Mouse (Mus musculus) heart, adult 11 months (tissue): ENCODE results near the gene Thegl.

Experiments used
- DNase-seq: peaks from one replicate; pipeline ENCODE4 v3.0.0; 2022

Gene Thegl

DNA sequence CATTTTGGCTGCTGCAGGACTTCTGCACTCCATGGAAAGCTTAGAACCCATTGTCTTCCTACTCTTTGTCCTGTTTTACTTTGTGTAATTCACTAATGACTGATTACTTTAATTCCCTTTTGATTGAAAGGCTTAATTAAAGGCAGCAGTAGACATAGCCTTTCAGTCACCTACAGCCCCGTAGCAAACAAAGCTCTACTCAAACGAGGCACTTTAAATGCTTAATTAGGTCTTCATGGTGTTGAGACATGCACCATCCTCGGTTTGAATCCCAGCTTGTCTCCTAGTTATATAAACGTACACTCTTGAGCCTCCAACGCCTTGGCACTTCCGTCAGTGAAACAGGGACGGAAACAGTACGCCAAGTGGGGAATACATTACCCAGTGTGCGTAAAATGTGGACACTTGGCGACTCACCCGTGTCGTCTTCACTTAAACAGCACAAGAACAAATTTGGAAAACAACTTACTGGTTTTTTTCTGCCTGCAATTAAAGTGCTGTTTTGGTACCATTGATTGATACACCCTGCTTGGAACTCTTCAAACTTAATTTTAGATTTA lies 41.1 kb downstream of the Thegl start:
- DNase-seq, result peak; percentile 33

DNA sequence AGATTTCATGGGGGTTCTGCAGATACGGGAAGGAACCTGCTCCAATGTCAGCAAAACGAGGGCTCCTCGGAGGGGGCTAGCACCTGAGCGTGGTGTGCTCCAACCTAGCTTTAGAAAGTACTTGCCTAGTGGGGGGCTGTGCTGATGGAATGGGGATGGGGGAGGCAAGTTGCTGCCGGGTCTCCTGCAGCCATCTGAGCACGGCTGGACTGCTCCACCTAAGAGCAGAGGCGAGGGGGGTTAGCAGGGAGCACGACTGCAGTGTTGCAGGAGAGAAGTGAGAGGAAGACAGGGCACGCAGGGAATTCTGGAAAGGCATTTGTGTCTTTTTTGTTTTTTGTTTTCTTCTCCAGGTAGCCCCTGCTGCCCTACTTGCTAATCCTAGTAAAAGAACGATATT lies 44.5 kb downstream of the Thegl start:
- peak; percentile 79 for DNase-seq

DNA sequence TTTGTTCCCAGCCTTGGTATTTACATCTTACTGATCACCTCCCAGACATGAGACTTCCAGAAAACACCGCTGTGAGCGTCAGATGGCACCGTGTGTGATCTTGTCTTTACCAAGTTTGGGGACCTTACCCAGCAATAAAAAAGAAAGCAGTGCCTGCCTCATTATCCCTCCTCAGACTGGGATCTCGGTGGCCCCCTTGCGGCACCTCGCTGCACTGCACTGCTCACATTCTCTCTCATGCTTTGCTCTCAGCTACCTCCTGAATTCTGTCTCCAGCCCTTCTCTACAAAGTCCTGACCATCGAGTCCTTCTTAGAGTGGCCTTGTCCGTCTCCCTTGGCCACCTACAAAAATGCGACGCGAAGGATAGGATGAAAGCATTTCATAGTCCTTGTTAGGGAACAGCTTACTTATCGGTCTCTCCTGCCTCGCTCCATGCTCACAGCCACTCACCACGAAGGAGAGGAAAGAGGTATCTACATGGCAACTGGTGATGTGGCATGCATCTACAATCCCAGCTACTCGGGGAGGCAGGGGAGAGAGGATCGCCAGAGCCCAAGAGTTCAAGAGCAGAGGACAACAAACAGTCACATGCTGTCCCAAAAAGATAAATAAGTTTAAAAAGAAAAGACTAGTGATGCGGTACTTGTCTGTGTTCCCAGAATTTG lies 45.7 kb downstream of the Thegl start:
- peak; percentile 88 for DNase-seq

DNA sequence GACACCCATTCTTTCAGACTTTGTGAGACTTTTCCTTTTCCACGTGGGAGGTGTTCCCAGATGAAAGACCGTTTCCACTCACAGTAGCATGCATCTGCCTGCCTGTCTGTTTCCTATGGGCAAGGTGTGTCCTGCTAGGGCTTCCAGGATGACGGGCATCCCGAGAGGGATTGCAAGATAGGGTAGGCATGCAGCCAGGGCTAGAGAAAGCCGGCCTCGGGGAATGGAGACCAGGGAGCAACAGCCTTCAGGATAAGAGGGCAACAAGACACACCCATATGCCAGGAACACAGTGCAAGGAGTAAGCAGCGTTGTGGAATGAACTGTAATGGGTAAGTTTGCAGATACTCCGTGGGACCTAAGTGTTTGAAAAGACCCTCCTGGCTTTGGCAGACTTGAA lies 51.5 kb downstream of the Thegl start:
- DNase-seq, result no peak

DNA sequence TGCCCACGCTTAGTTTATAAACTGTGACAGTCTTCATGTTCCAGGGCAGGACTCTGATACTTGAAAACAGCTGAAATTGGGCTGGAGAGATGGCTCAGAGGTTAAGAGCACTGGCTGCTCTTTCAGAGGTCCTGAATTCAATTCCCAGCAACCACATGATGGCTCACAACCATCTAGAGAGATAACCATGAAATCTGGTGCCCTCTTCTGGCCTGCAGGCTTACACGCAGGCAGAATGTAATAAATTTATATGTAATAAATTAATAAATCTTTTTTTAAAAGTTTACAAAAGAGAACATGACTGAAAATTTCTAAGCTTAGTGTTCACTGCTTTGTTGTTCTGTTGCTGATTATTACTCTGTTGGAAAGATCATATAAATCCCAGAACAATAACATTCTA lies 55.2 kb downstream of the Thegl start:
- no peak for DNase-seq

DNA sequence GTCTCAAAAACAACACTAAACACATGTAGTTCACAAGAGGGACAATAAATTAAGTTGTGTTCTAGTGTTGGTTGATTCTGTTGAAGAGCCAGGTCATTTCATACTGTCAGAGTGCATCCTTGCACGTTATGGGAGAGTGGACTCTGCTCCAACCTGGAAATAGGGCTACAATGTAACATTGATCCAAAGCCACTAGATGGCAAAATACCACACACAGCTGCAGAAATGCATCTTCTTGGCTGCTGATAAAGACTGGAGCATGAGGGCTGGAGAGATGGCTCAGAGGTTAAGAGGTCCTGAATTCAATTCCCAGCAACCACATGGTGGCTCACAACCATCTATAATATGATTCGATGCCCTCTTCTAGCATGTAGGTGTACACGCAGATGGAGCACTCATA lies 55.8 kb downstream of the Thegl start:
- no peak for DNase-seq

DNA sequence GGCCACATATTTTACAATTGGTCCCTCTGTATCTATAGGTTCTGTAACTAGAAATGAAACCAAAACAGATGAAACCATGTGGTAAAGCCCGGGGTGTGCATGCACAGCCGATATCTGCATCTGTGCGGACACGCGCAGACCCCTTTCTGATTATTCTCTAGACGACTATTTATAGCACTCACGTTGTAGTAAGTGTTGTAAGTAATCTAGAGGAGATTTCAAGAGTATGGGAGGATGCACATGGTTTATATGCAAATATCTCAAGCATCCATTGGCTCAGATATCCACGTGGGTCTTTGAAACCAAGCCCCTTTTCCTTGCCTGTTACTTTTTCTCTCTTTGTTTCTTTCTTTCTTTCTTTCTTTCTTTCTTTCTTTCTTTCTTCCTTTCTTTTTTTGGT lies 58.0 kb downstream of the Thegl start:
- DNase-seq, result no peak

DNA sequence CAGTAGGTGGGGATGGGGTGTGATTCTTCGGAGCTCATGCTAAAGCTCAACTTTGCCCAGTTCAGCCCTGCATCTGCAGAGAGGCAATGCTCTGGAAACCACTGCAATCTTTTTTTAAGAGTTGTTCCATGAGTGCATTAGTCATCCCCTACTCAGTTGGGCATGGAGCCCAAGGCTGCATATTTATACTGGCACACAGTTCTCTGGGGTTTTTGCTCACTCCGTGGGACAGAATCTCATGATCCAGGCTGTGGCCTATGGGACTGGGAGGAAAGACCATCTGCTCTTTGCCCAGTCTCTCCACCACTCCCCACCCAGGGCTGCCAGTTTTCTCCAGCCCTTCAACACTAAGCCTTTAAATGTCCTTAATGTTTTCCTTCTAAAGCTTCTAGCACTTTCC lies 59.1 kb downstream of the Thegl start:
- DNase-seq, result peak; percentile 97

DNA sequence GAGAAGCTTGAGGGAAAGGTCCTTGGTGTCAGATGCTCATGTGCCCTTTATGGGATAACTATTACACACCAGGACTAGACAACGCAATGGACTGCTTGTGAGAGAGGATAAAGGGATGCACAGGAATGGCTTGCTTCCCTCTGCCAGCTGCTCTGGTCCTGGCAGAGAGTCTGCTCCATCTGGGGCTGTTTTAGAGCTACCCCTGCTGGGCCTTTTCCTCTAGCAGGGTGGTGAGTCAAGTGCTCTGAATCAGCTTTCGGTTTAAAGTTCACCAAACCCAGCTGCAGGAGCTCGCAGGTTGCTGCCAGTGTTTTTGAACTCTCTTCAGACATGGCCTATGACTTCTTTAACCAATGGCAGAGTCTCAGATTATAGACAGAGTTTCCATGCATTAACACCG lies 60.1 kb downstream of the Thegl start:
- no peak for DNase-seq

DNA sequence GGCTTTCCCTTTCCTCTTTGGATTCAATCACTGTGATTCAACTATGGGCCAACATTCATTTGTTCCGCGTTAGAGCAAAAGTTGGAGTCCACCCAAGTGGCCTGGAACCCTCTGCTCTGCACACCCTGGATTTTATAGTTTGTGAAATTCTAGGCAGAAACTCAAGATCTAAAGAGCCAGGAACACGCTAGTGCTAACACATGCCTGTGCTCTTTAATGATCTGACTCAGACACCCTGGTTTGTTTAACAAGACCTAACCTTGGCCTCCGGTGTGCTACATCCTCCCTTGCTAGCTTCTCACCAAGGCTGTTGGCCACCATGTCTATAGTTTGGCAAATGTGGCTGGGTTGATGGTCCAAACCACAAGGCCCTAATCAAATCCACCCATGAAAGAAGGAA lies 64.9 kb downstream of the Thegl start:
- peak; percentile 93 for DNase-seq

DNA sequence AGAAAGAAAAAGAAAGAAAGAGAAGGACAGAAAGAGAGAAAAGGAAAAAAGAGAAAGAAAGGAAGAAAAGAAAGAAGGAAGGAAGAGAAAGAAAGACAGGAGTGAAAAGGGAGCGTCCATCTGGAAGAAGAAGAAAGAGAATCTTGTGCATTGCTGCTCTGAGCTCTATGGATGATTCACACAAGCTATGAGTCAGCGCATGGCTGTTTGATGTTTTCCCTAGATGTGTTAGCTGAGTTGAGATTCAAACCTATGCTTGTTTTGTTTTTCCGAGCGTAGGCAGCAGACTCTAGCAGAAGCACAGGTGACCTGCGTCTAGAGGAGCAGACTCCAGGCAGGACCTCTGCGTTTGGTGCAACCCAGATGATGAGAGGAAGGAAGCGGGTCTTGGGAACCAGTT lies 66.9 kb downstream of the Thegl start:
- DNase-seq, result no peak

DNA sequence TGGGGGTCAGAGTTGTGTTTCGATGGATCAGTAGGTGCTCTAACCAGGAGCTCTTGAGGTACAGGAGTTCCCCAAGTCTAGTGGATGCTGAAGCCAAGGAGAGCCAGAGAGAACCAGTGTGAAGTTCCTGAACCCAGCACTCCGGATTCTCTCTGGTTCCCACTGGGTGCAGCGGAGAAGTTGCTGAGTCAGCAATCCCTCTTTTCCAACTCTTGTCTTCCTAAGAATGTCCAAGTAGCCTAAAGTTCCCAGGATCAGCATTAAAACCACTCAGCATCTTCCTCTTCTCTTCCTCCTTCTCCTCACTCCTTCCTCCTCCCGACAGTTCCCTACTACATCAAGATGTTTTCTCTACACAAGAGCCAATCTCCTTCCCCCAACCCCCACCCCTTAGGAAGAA lies 68.6 kb downstream of the Thegl start:
- no peak for DNase-seq

DNA sequence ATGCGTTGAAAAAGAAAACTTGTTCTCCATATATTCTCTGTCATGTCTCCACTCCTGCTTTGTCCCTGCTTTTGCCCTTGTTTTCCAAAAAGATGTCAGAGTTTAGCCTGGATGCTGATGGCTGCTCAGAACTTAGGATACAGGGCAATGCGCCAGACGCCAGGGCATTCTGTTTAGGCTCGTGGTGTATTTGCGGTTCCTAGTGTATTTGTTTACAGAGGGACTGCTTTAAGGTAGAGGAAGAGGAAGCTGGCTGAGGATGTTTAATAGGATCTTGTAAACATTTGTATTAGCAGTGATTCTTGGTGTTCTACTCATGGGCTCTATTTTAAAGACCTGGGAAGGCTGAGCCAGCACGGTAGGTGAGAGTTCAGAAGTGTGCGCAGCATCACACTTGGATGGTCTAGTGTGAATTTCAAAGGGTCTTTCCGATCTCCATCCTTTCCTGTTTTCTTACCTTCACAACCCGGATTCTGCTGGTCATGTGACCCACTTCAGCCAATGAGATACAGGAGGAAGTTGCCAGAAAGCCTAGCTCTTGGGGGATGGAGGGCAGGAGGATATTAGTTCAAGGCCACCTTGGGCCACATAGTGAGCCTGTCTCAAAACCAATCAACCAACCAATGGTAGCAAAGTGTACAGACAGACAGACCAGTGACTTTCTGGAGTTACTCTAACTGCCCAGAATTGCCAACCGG lies 70.1 kb downstream of the Thegl start:
- no peak for DNase-seq

DNA sequence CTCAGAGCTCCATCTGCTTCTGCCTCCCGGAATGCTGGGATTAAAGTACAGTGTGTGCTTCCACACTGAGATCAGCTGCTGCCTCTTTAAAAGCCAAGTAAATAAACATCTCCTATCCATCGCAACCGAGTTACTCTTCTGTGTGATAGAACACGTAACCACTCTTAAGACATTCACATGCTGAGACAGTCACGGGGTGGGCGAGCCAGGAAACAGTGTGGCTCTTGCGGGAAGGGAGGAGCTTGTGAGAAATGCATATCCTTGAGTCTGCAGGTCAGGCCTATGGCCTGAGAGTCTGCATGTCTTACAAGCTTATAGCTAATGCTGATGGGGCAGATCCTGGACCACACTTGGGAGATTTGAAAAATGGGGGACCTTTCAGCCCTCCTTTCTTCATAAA lies 70.7 kb downstream of the Thegl start:
- no peak for DNase-seq

DNA sequence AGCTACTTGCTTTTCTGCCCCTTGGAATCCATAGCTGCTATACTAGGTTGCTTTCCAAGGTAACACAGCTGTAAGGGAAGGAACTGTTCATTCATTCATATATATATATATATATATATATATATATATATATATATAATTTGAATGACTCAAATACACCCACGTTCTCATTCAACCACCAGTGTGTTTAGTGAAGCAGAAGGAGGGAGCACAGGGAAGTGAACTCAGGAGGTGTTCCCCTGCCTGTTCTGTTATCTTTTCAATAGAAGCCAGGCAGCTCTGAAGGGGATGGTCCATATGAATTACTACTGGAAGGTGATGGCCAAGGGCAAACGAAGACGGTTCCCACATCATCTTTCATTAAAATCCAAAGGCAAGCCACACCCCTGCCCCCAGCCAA lies 71.3 kb downstream of the Thegl start:
- DNase-seq, result no peak

DNA sequence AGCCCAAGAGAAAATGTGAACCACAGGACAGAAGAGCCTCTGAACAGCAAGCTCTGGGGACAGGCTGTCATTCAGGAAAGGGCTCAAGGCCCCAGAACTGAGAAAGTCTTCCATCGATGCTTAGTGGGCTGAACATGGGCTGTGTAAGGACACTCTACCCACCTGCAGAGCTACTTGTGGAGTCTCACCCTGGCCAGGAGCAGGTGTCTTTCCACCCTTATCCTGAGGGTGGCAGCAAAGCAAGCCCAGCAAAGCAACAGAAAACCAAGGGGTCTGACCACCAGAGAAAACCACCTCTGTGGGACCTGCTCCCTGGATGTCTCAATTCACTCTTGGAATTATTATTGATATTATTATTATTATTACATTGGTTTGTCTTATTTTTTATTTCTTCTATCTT lies 73.5 kb downstream of the Thegl start:
- peak; percentile 94 for DNase-seq

DNA sequence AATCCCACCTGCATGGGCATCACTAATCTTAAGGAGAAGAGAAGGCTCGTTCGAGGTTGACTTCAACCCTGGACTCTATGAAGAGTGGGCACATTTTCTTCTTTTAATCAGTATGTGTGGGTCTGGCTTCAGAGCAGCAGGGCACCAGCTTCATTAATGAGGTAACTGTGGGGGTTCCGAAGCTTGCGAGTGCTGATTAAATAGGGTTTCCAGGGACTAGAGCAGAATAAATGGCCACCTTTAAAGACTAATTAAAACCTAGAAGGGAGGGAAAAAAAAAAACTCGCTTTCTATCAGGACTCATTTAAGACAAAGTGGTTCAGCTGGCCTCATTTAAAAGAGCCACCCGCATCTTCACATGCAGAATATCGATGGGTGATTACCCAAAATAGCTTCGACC lies 74.1 kb downstream of the Thegl start:
- no peak for DNase-seq

DNA sequence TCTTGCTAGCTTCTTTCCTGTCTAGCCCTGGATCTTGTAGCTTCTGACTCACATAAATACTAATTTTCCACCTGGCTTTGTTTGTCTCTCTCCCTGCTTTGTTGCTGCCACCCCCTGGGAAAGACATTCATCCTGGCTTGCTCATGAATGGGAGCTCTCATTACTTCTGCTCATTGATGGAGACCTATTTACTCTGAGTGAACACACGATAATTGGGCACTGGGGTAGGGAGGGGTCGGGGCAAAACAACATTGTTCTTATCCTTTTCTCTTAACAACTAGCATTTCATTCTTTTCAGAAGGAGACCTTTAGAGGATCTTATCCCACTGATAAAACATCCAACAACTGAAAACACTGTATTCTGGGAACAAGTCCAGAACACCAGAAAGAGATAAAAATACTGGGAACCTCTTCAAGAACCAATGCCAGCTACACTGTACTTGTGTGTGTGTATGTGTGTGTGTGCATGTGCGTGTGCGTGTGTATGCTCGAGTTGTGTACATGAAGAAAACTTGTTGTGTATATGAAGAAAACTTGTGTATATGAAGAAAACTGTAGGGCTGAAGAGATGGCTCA lies 74.8 kb downstream of the Thegl start:
- no peak for DNase-seq

DNA sequence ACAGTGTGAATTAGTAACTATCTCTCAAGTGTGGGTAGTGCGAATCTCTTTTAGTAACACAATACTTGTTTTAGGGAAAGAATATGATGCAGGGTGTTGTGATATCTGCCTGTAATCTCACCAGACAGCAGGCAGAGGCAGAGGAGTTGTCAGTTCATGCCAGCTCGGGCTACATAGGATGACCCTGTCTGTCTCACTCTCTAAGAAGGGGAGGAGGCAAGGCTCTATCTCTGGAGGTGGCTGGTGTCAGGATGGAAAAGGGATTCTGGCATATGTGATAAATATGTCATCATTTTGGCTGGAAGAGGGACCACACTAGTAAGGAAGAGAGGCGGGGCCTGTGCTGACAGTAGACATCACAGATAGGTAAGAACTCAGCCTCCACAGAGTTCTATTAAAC lies 76.1 kb downstream of the Thegl start:
- no peak for DNase-seq

DNA sequence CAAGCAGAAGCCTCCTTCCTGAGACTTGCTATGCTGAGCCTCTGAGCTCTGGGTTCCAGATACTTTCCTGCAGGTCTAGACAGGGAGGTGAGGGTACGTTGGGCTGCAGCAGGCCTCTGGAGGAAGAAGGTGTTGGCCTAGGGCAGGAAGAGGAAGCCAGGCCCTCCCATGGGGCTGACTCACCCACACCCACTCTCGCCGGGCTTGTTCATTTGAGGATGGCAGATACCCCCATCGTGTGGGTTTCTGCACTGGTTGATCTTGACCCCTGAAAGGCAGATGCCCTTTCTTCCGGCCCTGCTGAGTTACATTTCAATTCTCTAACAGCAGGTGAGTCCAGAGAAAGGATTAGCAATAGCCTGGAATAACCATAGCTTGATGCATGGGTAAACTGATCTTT lies 76.7 kb downstream of the Thegl start:
- peak; percentile 94 for DNase-seq

DNA sequence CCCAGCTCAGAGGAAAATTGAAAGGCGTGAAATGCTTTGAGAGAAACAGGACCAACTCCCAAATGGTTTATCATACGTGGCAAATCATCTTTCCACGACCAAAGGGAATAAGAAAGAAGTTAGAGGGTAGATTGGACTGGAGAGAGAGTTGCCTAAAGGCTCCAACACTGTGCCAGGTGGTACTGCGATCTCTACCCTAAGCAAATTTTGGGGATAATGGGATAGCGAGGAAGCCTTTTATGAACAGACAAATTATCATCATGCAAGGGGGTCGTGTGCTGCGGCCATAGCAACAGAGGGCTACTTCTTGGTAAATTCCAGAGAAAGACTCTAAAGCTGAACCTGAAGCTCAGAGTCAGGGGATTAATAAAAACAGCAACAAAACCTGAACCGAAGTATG lies 78.1 kb downstream of the Thegl start:
- no peak for DNase-seq

DNA sequence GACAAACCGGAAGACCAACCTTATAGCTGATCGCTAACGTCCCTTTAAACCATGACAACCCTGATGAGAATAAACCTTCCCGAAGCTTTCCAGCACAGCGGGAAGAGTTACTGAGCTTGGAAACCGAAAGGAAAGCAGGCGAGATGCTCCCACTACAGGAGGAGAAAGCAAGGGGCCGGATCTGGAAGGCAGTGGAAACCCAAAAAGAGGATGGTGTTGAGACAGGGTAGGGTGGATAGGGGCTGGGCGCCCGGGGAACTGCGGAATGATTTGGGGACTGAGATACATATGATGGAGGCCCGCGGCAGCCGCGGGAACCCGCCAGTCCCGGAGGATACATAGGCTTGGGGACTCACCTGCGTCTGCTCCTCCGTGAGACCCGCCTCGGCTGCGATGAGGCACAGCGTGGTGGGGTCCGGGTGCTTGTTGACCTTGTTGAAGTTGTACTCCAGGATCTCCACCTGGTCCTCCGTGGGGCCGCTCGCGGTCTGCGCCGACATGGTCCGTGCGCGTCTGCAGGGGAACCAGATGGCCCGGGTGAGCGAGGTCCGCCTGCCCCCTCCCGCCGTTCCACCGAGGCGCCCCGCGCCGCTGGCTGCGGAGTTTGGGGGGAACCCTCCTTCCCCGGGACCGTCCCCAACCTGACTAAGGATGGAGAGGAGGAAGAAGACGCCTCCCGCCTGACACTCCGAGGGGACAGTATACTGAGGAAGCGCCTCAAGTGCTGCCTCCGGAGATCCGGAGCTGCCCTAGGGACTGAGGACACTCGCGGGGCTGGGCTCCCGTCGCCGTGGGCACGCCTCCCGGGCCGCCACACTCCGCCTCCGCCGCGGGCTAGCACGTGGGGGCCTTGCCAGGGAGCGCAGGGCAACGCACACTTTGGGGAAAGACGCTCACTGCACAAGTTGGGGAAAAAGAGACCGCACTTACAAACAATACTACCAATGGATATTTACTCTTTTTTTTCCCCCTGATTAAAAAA lies 79.0 kb downstream of the Thegl start:
- DNase-seq, result peak; percentile 99

DNA sequence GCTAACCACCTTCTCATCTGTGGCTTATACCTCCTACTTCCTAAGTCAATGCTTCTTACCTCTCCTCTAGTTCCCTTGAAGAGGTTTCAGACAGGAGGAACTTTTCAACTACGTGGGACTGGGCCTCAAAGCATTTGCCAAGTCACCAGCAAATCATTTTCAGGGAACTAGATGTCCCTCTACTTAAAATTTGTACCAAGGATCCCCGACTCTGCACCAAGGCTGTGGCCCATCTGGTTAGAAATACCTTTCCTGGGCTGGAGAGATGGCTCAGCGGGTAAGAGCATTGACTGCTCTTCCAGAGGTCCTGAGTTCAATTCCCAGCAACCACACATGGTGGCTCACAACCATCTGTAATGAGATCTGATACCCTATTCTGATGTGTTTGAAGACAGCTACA lies 80.4 kb downstream of the Thegl start:
- DNase-seq, result peak; percentile 65
